Mouse (Mus musculus): ENCODE measurements around the gene Tmem216. TPM values are rescaled to one million over a fixed set of nuclear protein-coding genes. Genes with fewer than 3 reads are reported as not detected.

Tmem216 gene
- polyA plus RNA-seq, 2 experiments: 9.7 to 16.9 TPM

GRCm38 (mm10) chr19:10581984-10582383, 25.9 kb upstream of the Tmem216 start:
- H3K9me3 ChIP-seq (ENCODE audit: control insufficient read depth, low read length): no peaks in the 10 kb centered on the region
- no peaks in the 10 kb centered on the region for H3K36me3 ChIP-seq (replicated peaks; ENCODE audit: control insufficient read depth, insufficient read depth, low read depth)
- peaks cover 11 to 13% of the 10 kb centered on the region in 2 experiments for H3K4me1 ChIP-seq (replicated peaks; ENCODE audit: control insufficient read depth in 2 of 2, insufficient read depth in 2 of 2, low read length in 1 of 2)
- H3K9ac ChIP-seq (replicated peaks): no peak overlapping the region
- H3K4me3 ChIP-seq (ENCODE audit: insufficient read depth in 1 of 2, low read depth in 2 of 2, low read length in 2 of 2): no peak overlapping the region
- no peak overlapping the region for H3K27ac ChIP-seq
- no peak for DNase-seq (ENCODE audit: low read depth in 3 of 3, low spot score in 3 of 3)
- no peak overlapping the region for H3K4me2 ChIP-seq (ENCODE audit: low read depth)
- no peak for ATAC-seq (ENCODE audit: insufficient read depth)
- H3K27me3 ChIP-seq (ENCODE audit: control insufficient read depth, insufficient read depth, low read length): no peaks in the 10 kb centered on the region
- 75% methylated on average over 6 of the region's 6 CpGs for whole genome bisulfite sequencing (ENCODE audit: insufficient replicate concordance)
- TF ChIP-seq CTCF (IDR thresholded peaks at IDR 0.05; ENCODE audit: low read depth): no peak
- no peak for TF ChIP-seq EP300 (IDR thresholded peaks at IDR 0.05; ENCODE audit: low read depth)

DNA sequence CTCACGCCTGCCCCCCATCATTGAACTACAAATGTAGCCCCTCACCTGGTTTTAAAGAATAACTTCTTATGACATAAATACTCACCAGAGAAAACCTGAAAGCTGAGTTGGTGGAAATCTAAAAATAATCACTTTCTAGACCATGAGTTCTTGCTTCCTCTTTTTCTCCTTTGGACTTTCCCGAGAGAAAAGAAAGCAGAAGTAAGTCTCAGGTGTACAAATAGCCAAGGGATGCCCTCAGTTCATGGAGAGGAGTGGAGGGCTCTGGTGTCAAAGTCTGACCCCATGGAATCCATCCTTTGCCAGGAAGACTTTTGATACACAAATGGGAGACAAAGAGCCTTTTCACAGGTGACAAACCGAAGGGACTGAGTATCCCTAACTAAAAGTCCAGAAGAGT, 24.7 kb upstream of the Tmem216 start:
- DNase-seq (ENCODE audit: low read depth in 3 of 3, low spot score in 3 of 3) (no peak), ATAC-seq (ENCODE audit: insufficient read depth) (no peak)
- WGBS (ENCODE audit: insufficient replicate concordance): 39% methylated on average over 3 of the region's 3 CpGs
- H3K4me3 ChIP-seq (ENCODE audit: insufficient read depth in 1 of 2, low read depth in 2 of 2, low read length in 2 of 2): no peak overlapping the region
- no peak for TF ChIP-seq CTCF (IDR thresholded peaks at IDR 0.05; ENCODE audit: low read depth)
- no peak for TF ChIP-seq EP300 (IDR thresholded peaks at IDR 0.05; ENCODE audit: low read depth)
- no peaks in the 10 kb centered on the region for H3K36me3 ChIP-seq (replicated peaks; ENCODE audit: control insufficient read depth, insufficient read depth, low read depth)
- no peak overlapping the region for H3K27ac ChIP-seq
- no peak overlapping the region for H3K4me2 ChIP-seq (ENCODE audit: low read depth)
- H3K27me3 ChIP-seq (ENCODE audit: control insufficient read depth, insufficient read depth, low read length): no peaks in the 10 kb centered on the region
- no peaks in the 10 kb centered on the region for H3K9me3 ChIP-seq (ENCODE audit: control insufficient read depth, low read length)
- no peak overlapping the region for H3K9ac ChIP-seq (replicated peaks)
- H3K4me1 ChIP-seq (replicated peaks; ENCODE audit: control insufficient read depth in 2 of 2, insufficient read depth in 2 of 2, low read length in 1 of 2): peaks cover 11 to 19% of the 10 kb centered on the region in 2 experiments

DNA sequence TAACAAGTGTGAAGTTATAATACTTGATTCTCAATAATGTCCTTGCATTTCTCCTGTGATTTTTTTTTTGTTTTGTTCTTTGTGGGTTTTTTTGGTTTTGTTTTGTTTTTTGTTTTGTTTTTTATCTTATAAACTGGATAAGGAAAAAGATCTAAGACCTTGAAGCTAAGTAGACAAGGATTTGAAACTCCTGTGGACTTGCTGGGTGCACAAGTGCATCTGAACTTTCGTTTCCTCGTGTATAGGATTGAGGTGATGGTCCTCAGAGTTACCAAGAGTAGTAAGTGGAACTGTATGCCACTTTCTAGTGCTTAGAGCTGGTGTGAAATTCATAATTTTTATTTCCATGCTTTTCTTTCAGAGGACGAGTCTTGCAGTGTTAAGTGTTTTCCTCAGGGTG, 24.1 kb upstream of the Tmem216 start:
- Histone ChIP-seq H3K4me2 (ENCODE audit: low read depth) (no peak overlapping the region), H3K4me3 (ENCODE audit: insufficient read depth in 1 of 2, low read depth in 2 of 2, low read length in 2 of 2) (no peak overlapping the region), H3K27ac (no peak overlapping the region), H3K9me3 (ENCODE audit: control insufficient read depth, low read length) (no peaks in the 10 kb centered on the region), H3K9ac (replicated peaks) (no peak overlapping the region), H3K4me1 (replicated peaks; ENCODE audit: control insufficient read depth in 2 of 2, insufficient read depth in 2 of 2, low read length in 1 of 2) (peaks cover 11 to 19% of the 10 kb centered on the region in 2 experiments), H3K27me3 (ENCODE audit: control insufficient read depth, insufficient read depth, low read length) (no peaks in the 10 kb centered on the region), H3K36me3 (replicated peaks; ENCODE audit: control insufficient read depth, insufficient read depth, low read depth) (no peaks in the 10 kb centered on the region; the same call in 1 of the 2 replicates)
- ATAC-seq (ENCODE audit: insufficient read depth) (no peak), DNase-seq (ENCODE audit: low read depth in 3 of 3, low spot score in 3 of 3) (no peak)
- no peak for TF ChIP-seq CTCF (IDR thresholded peaks at IDR 0.05; ENCODE audit: low read depth)
- no peak for TF ChIP-seq EP300 (IDR thresholded peaks at IDR 0.05; ENCODE audit: low read depth)
- WGBS (ENCODE audit: insufficient replicate concordance): 60% methylated on average over 3 of the region's 3 CpGs

- peak within 1 kb of the TSS; percentile 98 for H3K4me2 ChIP-seq (ENCODE audit: low read depth)
- DNase-seq (ENCODE audit: low read depth in 3 of 3, low spot score in 3 of 3): peak; percentile 88 to 91 (median 88)
- H3K27me3 ChIP-seq (ENCODE audit: control insufficient read depth, insufficient read depth, low read length): no peaks in the 10 kb centered on the region
- TF ChIP-seq CTCF (IDR thresholded peaks at IDR 0.05; ENCODE audit: low read depth): peak; percentile 69
- no peak; the same call in 1 of the 2 replicates for TF ChIP-seq EP300 (IDR thresholded peaks at IDR 0.05; ENCODE audit: low read depth)
- peak within 1 kb of the TSS; percentile 89 to 93 for H3K4me3 ChIP-seq (ENCODE audit: insufficient read depth in 1 of 2, low read depth in 2 of 2, low read length in 2 of 2)
- peak within 1 kb of the TSS; percentile 79 for H3K27ac ChIP-seq
- ATAC-seq (ENCODE audit: insufficient read depth): peak; percentile 93
- H3K4me1 ChIP-seq (replicated peaks; ENCODE audit: control insufficient read depth in 2 of 2, insufficient read depth in 2 of 2, low read length in 1 of 2): peaks cover 11 to 19% of the 10 kb centered on the region in 2 experiments
- WGBS (ENCODE audit: insufficient replicate concordance): under 1% methylated on average over 44 of the region's 44 CpGs
- no peaks in the 10 kb centered on the region for H3K9me3 ChIP-seq (ENCODE audit: control insufficient read depth, low read length)
- H3K36me3 ChIP-seq (replicated peaks; ENCODE audit: control insufficient read depth, insufficient read depth, low read depth): peaks cover 10% of the 10 kb centered on the region
- peak within 1 kb of the TSS; percentile 90 for H3K9ac ChIP-seq (replicated peaks)
Observed at GRCm38 (mm10) chr19:10576690-10577561, 20.9 kb upstream of the Tmem216 start, which contains the start of the genes Cyb561a3 and Tmem138. Gene Cyb561a3 (plus strand): TSS chr19:10577172. Gene Tmem138 (minus strand): TSS chr19:10577362.

- H3K9ac ChIP-seq (replicated peaks): no peak overlapping the region
- no peak overlapping the region for H3K27ac ChIP-seq
- ATAC-seq (ENCODE audit: insufficient read depth) (no peak), DNase-seq (ENCODE audit: low read depth in 3 of 3, low spot score in 3 of 3) (no peak)
- H3K36me3 ChIP-seq (replicated peaks; ENCODE audit: control insufficient read depth, insufficient read depth, low read depth): peaks cover 12% of the 10 kb centered on the region; the same call in 1 of the 2 replicates
- TF ChIP-seq CTCF (IDR thresholded peaks at IDR 0.05; ENCODE audit: low read depth): no peak
- no peak for TF ChIP-seq EP300 (IDR thresholded peaks at IDR 0.05; ENCODE audit: low read depth)
- WGBS (ENCODE audit: insufficient replicate concordance): 80% methylated on average over 6 of the region's 6 CpGs
- H3K4me3 ChIP-seq (ENCODE audit: insufficient read depth in 1 of 2, low read depth in 2 of 2, low read length in 2 of 2): no peak overlapping the region
- H3K27me3 ChIP-seq (ENCODE audit: control insufficient read depth, insufficient read depth, low read length): no peaks in the 10 kb centered on the region
- no peak overlapping the region for H3K4me2 ChIP-seq (ENCODE audit: low read depth)
- peaks cover 0 to 9% of the 10 kb centered on the region in 2 experiments; a peak in 1 of 4 replicates for H3K4me1 ChIP-seq (replicated peaks; ENCODE audit: control insufficient read depth in 2 of 2, insufficient read depth in 2 of 2, low read length in 1 of 2)
- H3K9me3 ChIP-seq (ENCODE audit: control insufficient read depth, low read length): no peaks in the 10 kb centered on the region
Observed at GRCm38 (mm10) chr19:10569627-10570026, 13.6 kb upstream of the Tmem216 start.
